Mouse (Mus musculus): ENCODE measurements at regions not wholly inside any gene's neighbourhood (a gene's known extent, or its start where the extent isn't known, plus 50 kb on each side); places are given as distances from the start of the nearest gene placed in this dataset.
"Not testable (repeated sequence)": the region's sequence is repeated elsewhere in the genome, so short reads cannot be mapped to it uniquely, and the experiment has no call there.

DNA sequence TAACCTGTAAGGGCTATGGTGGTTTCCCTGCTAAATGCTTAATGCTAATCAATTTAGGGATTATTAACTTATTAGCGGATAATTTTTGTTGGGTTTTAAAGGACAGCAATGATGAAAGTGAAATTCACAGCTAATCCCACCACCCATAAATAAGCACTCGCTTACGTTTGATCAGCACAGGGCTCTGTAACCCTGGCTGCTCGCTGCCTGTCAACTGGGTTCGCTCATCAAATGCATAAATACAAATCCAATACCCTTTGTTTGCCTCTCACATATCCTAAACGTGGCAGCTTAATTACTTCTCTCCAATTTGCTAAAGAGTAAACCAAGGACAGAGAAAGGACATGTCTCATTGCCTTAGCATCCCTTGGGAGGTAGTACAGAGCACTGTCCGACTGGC lies 187.5 kb upstream of the Plcz1 start:
- DNase-seq, result no peak

DNA sequence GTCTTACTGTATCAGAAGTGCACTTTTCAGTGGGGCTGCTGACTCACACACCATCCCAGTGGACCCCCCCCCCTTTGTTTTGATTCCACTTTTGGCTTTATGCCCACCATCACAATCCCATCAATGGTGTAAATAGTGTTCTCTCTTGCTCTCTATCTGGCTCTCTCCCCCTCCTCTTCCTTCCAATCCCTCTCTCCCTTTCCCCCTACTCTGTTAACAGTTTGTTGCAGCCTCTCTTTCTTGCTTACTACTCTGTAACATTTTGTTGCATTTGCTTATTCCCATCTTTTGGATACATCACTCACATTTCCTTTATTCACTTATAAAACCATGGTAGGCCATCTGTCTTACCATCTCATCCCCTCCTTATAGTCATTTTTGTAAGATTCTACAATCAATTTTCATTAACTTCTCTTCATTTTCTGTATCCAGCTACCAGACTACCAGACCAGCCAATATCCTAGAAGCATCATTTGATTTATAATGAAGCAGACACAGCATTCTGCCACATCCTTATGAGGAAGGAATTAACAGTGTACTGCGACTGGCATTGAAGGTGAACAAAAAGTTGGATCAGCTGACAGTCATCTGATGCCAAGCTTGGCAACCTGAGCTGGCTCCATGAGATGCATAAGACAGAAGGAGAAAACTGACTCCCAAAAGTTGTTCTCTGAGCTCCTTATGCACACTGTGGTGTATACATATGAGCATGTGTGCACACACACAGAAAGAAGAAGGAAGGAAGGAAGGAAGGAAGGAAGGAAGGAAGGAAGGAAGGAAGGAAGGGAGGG lies 181.5 kb upstream of the Plcz1 start:
- no peak for DNase-seq

DNA sequence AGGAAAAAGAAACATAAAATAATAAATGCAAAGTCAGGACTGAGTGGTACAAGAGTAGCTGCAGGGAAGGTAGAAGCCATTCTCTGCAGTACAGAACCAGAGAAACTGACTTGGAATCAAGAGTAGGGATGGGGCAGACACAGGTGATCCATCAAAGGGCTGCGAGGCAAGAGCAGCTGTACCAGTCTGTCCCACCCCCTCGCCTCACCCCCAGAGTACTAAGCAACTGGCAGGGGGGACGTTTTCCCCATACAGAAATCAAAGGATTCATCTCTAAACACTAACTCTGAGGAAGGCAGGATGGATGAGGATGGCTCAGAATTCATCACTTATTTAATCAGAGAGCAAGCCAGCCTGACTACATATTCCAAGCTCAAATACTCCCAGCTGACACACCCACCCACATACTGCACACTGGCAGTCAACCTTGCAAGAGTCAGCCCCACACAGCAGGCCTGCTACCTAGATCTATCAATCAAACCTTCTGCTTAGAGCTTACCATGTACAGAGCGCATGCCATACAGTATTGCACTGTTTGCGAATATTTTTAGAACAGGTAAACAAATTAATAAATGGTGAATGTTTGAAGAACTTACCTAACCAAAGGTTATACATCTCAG lies 180.5 kb upstream of the Plcz1 start:
- no peak for DNase-seq

DNA sequence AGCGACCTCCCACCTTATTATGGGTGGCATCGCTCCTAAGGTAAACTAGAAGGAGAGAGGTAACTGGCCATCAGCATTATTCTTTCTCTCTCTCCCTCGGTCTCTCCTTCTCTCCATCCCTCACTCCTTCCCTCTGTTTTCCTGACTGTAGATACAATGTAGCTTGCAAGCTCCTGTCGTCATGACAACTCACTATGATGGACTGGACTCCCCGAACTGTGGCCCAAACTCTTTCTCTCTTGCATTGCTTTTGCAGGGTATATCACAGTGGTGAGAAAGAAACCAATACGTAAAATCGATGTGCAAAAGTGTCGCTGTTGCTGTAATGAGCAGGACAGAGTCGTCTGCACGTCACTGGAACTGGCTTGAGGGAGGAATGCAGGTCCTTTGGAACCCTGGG lies 177.5 kb upstream of the Plcz1 start:
- DNase-seq, result no peak

DNA sequence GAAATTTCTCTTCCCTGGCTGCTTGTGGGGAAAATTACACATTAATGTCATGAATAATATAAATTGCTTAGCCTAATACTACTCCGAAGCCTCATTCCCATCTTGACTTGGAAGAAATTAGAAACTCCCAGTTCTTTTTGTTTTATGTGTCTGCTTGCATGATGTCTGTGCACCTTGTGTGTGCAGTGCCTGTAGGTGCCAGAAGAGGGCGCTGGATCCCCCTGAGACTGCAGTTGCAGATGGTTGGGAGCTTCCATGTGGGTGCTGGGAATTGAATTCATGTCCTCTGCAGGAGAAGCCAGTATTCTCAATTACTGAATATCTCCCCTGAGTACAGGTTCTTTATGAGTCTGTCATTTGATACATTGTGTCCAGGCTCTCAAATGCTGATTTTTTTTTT lies 171.1 kb upstream of the Plcz1 start:
- no peak for DNase-seq

DNA sequence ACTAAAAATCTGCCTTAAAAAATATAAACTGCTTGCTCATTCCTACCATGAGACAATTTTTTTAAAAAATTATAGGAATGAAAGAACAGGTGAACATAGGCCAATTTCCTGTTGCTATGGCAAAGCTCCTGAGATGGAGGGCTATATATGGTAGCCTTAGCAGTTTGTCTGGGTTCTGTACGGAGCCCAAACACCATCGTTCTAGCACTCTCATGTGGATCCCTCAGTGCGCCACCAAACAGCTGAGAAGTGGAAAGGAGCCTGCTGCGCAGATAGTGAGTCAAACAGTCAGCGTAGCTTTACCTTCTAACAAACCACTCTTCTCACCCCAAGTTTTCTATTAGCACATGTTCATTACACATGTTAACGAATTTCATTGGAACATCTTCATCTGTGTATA lies 168.9 kb upstream of the Plcz1 start:
- DNase-seq, result no peak

DNA sequence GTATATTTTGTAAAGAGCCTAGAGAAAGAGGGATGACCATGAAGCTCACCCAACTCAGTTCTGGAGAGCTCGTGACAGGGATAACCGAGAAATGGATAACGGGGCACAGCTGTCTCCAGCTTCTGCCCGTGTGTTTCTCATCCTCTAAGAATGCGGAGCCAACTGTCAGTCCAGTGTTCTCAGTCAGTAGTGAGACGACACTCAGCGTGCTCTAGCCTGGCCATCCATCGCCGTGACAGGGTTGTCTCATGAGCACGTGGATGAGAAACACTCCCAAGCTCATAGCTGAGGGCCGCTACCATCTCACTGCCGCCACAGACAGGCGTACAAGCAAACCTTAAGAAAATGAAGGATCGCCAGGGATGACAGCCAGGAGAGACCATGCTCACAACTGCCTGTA lies 167.8 kb upstream of the Plcz1 start:
- DNase-seq, result no peak

DNA sequence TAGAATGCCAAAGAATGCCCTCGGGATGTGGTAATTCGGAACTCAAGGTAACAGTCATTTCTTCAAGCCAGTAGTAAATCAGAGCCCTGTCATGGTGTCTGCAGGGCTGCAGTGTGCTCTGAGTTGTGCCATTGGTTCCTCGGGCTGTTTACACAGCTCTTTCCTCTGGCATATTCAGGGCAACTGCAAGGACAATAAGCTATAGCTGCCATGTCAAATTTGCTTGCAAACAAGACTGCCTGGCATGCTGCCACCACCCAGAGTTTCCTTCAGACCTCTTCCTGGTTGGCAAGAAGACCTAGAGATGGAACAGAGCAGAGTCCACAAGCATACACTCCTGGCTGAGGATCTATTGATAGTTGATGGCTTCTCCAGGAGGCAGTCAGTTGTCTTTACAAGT lies 167.1 kb upstream of the Plcz1 start:
- no peak for DNase-seq

DNA sequence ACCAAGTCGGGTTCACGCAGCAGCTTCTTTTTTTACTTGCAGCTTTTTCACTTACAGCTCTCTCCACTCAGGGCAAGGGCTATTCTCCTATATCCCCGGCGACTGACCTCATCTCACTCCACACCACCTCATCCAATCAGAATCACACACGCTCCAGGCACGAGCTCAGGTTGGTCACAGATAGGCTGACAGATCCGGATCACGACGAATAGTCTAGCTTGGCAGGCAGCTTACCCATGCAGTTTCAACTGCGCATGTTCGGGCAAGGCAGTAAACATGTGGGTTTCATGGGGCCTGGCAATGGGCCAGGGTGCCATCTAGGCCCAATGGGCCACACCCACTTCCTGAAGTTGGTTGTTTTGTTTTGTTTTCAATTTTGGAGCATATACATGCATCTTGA lies 165.4 kb upstream of the Plcz1 start:
- DNase-seq, result not testable (repeated sequence)

DNA sequence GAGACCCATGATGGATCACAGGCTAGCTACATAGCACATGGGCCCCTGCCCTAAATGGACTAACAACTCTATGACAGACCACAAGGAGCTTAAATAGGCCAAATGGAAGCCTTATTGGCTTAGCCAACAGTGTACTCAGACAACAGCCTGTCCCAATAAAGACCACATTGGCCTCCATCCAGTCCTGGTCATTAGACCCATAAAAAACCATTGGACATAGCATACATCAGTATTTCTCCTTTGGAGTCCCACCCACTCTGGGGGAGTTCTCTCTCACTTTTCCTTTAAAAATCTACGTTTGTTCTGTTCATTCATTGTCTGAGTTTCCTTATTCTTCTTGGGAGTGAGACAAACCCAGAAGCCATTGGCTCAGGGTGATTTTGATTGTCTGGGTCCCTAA lies 160.1 kb upstream of the Plcz1 start:
- no peak for DNase-seq

DNA sequence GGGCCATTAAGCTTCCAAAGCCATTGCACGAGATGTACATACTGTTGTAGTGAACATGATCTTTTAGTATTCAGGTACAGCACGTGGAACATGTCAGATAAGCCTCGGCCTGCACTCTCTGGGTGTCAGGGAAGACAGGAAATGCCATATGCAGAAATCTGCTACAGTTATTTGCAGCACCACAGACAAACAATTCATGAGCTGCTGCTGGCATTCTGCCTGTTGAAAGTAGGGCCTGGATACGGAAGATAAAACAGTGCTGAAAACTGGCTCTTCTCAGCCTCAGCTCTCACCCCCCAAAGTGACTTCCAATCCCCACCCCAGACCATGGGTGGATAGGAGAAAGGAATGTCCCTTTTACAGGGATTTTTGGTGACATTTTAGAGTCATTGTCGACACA lies 159.1 kb upstream of the Plcz1 start:
- DNase-seq, result no peak

DNA sequence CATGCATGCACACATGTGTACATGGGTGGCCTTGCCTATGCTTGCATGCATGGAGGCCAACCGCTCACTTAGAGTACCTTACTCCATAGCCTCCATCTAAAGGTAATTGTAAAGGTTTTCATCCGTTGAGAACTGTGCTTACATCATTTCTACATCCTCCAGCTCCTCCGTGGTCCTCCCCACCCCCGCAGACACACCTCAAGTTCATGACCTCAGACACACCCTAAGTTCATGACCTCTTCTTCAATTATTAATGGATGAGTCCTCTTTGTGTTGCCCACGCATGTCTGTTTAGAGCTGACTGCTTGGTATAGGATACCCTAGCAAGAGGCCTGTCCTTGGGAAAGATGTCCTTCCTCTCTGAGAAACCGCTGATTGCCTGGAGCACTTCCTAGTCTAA lies 156.8 kb upstream of the Plcz1 start:
- no peak for DNase-seq

DNA sequence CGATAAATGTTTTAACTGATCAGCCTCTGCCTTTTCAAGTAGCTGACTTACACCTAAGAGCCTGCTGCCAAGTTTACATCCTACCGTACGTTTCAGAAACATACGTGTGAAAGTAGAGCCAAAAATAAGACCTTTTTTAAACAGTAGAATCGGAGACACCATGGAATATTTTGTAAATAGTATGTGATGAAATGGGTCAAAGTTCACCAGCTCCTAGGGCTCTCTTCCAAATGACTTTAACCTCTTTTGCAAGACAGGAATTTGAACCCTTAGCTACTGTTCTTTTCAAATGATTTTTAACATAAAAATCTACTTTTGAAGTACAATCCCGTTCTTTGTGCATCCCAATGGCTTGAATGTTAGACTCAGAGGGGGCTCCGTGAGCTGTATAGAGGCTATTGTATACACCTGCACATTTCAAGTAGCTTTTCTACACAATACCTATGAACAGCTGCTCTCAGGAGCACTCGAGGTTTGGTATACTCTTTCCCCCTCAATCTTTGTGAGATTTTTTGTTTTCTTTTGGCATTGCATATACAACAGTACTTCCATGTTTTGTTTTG lies 155.9 kb upstream of the Plcz1 start:
- no peak for DNase-seq

DNA sequence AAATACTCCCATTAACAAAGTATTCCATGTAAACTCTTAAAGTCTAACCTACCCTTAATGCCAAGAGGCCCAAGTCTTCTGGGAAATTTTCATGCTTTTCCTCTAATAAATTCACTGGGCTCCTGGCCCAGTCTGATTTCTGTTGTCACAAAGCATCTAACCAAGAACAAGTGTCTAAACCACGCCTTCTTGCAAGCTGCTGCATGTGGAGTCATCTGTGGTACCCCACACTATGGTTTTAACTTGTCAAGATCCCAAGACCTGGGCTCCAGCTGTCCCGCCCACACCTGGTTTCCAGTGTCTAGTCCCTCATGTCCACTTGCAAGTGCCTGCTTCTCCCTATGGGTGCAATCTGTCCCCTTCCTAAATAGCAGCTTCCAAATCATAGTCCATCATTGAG lies 153.0 kb upstream of the Plcz1 start:
- no peak for DNase-seq

DNA sequence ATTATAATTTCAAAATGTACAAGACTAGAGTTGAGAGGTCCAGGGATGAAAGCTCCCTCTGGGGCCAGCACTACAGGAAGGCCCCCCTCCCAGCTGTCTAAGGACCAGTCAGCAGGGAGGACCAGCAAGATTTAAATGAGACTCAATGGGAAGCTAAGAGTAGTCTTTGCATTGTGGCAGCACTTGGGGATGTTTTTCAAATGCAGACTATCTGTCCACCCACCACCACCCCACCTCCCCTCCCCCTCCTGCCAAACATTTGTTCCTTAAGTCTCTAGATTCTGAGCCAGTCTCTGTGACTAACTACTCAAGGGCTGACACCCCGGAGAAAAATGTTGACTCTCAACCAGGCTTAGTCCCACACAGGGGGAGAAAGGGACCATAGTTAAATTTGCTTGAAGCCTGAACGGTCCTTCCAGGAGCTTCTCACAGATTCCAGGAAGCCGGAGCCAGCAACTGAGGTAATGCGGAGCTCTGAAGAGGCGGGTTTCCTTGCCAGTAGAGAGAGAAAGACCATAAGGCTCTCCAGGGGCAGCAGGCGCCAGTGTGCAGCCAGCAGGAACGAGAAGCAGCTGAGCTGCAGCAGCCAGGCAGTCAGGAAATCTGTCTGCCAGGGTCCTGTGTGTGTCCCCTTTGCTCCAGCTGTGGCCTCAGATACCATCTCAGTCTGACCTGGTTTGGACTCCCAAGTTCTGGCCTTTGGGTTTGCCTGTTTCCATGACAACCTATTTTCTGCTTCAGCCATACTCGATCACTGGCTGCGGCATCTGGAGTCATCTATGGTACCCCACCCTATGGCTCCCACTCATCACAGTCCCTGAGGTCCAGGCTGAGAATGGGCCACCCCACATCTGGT lies 152.1 kb upstream of the Plcz1 start:
- peak; percentile 81 for DNase-seq

DNA sequence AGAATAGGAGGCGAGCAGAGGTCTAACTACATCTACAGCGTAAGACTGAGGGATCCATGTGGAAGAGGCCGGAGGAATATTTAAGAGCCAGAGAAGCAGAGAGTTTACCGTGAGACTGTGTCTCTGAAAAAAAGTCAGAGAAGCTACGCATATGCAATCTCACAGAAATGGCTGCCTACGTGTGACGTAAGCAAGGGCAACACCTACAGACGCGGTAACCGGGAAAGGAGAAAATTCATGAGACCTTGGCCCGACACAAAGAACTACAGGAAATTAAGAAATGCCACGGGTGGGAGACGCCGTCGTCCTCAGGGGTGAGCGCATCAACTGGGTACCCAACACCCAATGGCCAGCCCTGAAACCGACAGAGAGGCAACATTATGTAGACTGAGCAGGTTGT lies 151.3 kb upstream of the Plcz1 start:
- no peak for DNase-seq

DNA sequence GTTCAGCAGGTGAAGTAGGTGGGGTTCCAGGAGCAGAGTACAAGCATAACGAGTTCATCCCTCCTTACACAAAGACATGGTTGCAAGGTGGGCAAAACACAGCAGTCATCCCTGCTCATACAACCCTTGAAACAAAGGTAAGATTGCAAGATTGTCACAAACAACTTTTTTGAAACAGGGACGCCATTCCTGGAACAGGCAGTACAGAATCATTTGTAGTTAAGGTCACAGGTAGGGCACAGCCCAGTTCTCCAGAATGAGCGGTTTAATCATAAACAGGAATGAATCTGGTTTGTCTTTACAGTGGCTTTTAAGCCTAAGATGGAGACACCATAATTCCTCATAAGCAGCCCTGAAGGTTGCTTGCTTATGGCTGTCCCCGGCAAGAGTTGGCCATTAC lies 150.1 kb upstream of the Plcz1 start:
- DNase-seq, result no peak

DNA sequence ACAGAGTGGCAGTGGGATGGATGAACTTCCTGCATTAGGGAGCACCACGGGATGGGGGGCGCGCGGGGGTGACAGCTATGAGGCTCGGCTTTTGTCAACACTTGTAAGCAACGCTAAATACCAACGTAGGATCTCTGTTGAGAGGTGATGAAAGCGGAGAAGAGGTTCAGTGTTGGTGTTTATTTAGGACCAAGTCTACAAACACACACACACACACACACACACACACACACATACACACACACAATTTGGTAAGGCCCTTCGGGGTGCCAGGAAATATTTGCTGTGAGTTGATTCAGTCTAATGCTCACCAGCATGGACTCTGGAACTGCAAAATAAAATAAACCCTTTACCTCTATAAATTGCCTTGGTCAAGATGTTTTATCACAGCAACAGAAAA lies 148.3 kb upstream of the Plcz1 start:
- DNase-seq, result no peak

DNA sequence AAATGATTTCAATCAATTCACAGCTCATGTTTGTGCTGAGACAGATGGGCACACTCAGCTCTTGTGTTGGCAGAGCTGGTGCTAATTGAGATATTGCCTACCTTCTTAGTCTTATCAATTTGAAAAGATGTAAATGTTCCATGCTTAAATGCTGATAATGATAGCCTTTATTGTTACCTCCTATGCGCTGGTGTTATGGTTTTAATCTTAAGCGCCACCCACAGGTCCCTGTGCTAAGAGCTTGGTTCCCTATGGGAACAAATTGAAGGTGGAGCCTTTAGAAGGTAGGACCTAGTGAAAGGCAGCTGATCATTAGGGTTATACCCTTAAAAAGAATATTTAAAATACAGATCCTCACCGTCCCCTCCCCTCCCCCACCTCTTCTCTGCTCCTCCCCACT lies 146.5 kb upstream of the Plcz1 start:
- no peak for DNase-seq

DNA sequence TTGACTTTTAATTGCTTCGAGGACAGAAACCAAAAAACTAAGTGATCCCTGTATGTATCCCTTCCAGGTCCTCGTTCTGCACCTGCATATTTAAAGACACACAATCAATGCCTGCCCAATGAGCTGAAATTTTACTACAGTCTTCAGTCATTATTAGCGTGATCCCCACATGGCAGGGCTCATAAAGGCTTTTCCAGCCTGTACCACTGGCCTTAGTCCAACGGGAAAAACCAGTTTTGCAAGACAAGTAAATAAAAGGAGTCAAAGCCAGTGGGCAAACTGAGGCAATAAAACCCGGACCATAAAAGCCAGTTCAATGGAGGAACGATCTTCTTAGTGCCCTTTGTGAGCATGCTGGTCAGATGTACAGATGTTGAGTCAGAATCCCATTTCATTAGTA lies 145.8 kb upstream of the Plcz1 start:
- DNase-seq, result no peak

DNA sequence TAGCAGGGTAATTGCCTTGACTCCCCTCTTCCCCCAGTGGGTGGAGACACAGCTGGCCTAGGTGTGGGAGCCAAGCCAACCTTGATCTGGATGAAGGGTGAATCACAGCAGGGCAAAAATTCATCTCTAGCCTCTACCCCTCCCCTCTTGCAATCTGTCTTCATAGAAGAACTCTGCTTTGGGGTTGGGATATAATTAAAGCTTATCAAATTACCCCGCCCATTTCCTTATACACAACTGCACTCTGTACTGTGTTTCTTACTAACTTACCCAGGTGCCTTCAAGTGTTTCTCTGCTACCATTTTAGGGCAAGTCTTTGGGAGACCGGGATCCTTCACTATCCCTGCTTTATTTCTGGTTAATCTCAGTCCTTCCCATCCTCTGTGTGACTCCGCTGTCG lies 138.7 kb upstream of the Plcz1 start:
- DNase-seq, result no peak

DNA sequence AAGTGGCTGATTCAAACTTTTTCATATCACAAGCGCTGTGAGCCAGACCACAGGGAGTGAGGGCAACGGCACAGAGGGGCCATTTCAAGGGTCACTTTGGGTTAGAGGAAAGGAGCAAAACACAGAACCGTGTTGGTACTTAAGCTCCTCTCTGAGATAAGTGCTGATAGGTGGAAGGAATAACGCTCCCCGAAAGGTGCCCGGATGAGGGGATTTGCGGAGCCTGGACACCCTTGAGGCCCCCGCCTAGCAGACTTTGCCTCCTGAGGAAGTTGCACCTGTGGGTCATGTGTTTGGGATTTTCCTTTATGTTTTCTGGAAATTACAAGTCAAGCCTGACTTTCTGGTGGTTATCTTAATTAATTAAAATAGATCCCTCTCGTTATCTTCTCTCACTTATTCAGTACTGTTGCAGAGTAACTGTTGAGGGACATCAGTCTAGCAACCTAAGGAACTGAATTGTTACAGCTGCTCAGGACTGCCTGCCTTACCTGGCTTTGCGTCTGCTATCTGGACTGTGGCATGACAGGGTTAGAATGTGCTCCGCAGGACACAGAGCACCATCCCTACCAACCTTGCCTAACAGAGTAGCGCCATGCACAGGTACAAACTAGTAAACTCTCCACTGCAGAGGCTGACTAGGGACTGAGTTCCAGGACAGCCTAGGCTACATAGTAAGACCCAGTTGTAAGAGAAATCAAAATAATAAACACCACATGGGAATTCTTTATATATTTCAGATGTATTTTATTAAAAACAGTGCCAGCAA lies 137.4 kb upstream of the Plcz1 start:
- DNase-seq, result no peak
